Mouse (Mus musculus) myocyte (in vitro differentiated cells): Measurements from ENCODE around the gene Mup5. TPM values are rescaled to one million over a fixed set of nuclear protein-coding genes. Genes with fewer than 3 reads are reported as not detected.

Experiments
- H3K27me3 ChIP-seq: one replicate; pipeline ENCODE4 v1.6.1; 2011; ENCODE audit not compliant: control insufficient read depth, insufficient read depth, insufficient read length
- H3K36me3 ChIP-seq: one replicate; pipeline ENCODE4 v1.6.1; 2011; ENCODE audit not compliant: control insufficient read depth, insufficient read depth
- H3K4me2 ChIP-seq: one replicate; pipeline ENCODE4 v1.6.1; 2011; ENCODE audit warnings: low read depth, control low read depth
- H3K4me3 ChIP-seq: one replicate; pipeline ENCODE4 v1.5.1; 2011; ENCODE audit warnings: mild to moderate bottlenecking, control low read depth, moderate library complexity
- H3K79me2 ChIP-seq: one replicate; pipeline ENCODE4 v1.6.1; 2011; ENCODE audit not compliant: control insufficient read depth, insufficient read depth
- H3ac ChIP-seq: one replicate; pipeline ENCODE4 v1.6.1; 2011; ENCODE audit not compliant: control insufficient read depth, insufficient read length
- CEBPB ChIP-seq: IDR thresholded peaks from 2 replicates; pipeline ENCODE4 v1.6.1; 2011; ENCODE audit warnings: mild to moderate bottlenecking, moderate library complexity; ENCODE audit not compliant: poor library complexity, insufficient read depth, severe bottlenecking
- E2F4 ChIP-seq: IDR thresholded peaks from one replicate; pipeline ENCODE4 v1.6.1; 2011; ENCODE audit warnings: mild to moderate bottlenecking, control low read depth, moderate library complexity; ENCODE audit not compliant: insufficient read depth
- MAX ChIP-seq: IDR thresholded peaks from one replicate; pipeline ENCODE4 v1.6.1; 2011; ENCODE audit warnings: low read depth, mild to moderate bottlenecking, control low read depth
- MYOD1 ChIP-seq, 3 experiments: IDR thresholded peaks; one replicate each; pipeline ENCODE4 v1.6.1; 2011; ENCODE audit warnings: control low read depth in 2 of 3, low read depth in 2 of 3, mild to moderate bottlenecking in 2 of 3, moderate library complexity in 1 of 3; ENCODE audit not compliant: insufficient read length in 2 of 3, control insufficient read depth in 1 of 3
- MYOG ChIP-seq, 3 experiments: IDR thresholded peaks; one replicate each; pipeline ENCODE4 v1.6.1; 2011; ENCODE audit warnings: control low read depth in 2 of 3, low read depth in 2 of 3, mild to moderate bottlenecking in 2 of 3; ENCODE audit not compliant: insufficient read length in 2 of 3, control insufficient read depth in 1 of 3, insufficient read depth in 1 of 3
- POLR2A ChIP-seq: IDR thresholded peaks from one replicate; pipeline ENCODE4 v1.6.1; 2011; ENCODE audit warnings: low read depth, mild to moderate bottlenecking, control low read depth, moderate library complexity; ENCODE audit not compliant: insufficient read length
- POLR2AphosphoS2 ChIP-seq: IDR thresholded peaks from one replicate; pipeline ENCODE4 v1.6.1; 2011; ENCODE audit warnings: low read depth, control low read depth; ENCODE audit not compliant: insufficient read length
- REST ChIP-seq: IDR thresholded peaks from one replicate; pipeline ENCODE4 v1.6.1; 2011; ENCODE audit warnings: mild to moderate bottlenecking, control low read depth, moderate library complexity; ENCODE audit not compliant: insufficient read depth, insufficient read length
- SRF ChIP-seq: IDR thresholded peaks from one replicate; pipeline ENCODE4 v1.6.1; 2011; ENCODE audit warnings: low read depth; ENCODE audit not compliant: control insufficient read depth, insufficient read length
- TCF12 ChIP-seq: IDR thresholded peaks from one replicate; pipeline ENCODE4 v1.6.1; 2011; ENCODE audit warnings: mild to moderate bottlenecking, control low read depth; ENCODE audit not compliant: poor library complexity, insufficient read depth, severe bottlenecking
- TCF3 ChIP-seq: IDR thresholded peaks from one replicate; pipeline ENCODE4 v1.6.1; 2011; ENCODE audit warnings: low read depth, control low read depth; ENCODE audit not compliant: insufficient read length
- USF1 ChIP-seq: IDR thresholded peaks from one replicate; pipeline ENCODE4 v1.6.1; 2011; ENCODE audit warnings: low read depth, mild to moderate bottlenecking, control low read depth, moderate library complexity
- polyA plus RNA-seq: library from polyadenylated mRNA; unstranded; fragments of >200 nt; fragmentation: generic; extraction: Trizol; gene quantifications from one replicate; pipeline ENCODE4 v1.2.1, GENCODE M21; 2012; ENCODE audit warnings: missing spikeins

Gene Mup5
- not detected for polyA plus RNA-seq

GRCm38 (mm10) chr4:61834952-61835708, at the start of gene Mup5:
Mup5 (minus strand) TSS chr4:61835233.
- no peak within 1 kb of the TSS for H3K4me3 ChIP-seq
- H3ac ChIP-seq, result no peak within 1 kb of the TSS
- no peaks in the 10 kb centered on the region for H3K36me3 ChIP-seq
- H3K79me2 ChIP-seq, result no peaks in the 10 kb centered on the region
- no peak within 1 kb of the TSS for H3K4me2 ChIP-seq
- no peaks in the 10 kb centered on the region for H3K27me3 ChIP-seq
- no peak for TF ChIP-seq POLR2A
- no peak for TF ChIP-seq MYOD1 (IDR thresholded peaks at IDR 0.05; ENCODE audit: control insufficient read depth in 1 of 3, insufficient read length in 2 of 3, low read depth in 2 of 3)
- TF ChIP-seq MYOG (IDR thresholded peaks at IDR 0.05; ENCODE audit: control insufficient read depth in 1 of 3, insufficient read depth in 1 of 3, insufficient read length in 2 of 3, low read depth in 2 of 3), result no peak
- no peak for TF ChIP-seq TCF12
- no peak for TF ChIP-seq MAX
- no peak for TF ChIP-seq REST
- no peak for TF ChIP-seq TCF3
- TF ChIP-seq POLR2AphosphoS2, result no peak
- no peak for TF ChIP-seq SRF
- TF ChIP-seq CEBPB, result no peak
- no peak for TF ChIP-seq E2F4
- no peak for TF ChIP-seq USF1

- H3K4me2 ChIP-seq, result no peak overlapping the region
- H3K4me3 ChIP-seq, result no peak overlapping the region
- no peaks in the 10 kb centered on the region for H3K27me3 ChIP-seq
- no peaks in the 10 kb centered on the region for H3K79me2 ChIP-seq
- H3K36me3 ChIP-seq, result no peaks in the 10 kb centered on the region
- H3ac ChIP-seq, result no peak overlapping the region
- TF ChIP-seq USF1 (no peak), REST (no peak), POLR2AphosphoS2 (no peak), MAX (no peak), SRF (no peak), MYOD1 (IDR thresholded peaks at IDR 0.05; ENCODE audit: control insufficient read depth in 1 of 3, insufficient read length in 2 of 3, low read depth in 2 of 3) (no peak), TCF3 (no peak), POLR2A (no peak), TCF12 (no peak), E2F4 (no peak), MYOG (IDR thresholded peaks at IDR 0.05; ENCODE audit: control insufficient read depth in 1 of 3, insufficient read depth in 1 of 3, insufficient read length in 2 of 3, low read depth in 2 of 3) (no peak), CEBPB (no peak)
Measured at GRCm38 (mm10) chr4:61858160-61858559, 23.1 kb upstream of the Mup5 start.

GRCm38 (mm10) chr4:61855831-61856698, 21.0 kb upstream of the Mup5 start:
- H3K4me3 ChIP-seq, result no peak overlapping the region
- no peaks in the 10 kb centered on the region for H3K27me3 ChIP-seq
- H3K79me2 ChIP-seq, result no peaks in the 10 kb centered on the region
- no peaks in the 10 kb centered on the region for H3K36me3 ChIP-seq
- TF ChIP-seq MYOG (IDR thresholded peaks at IDR 0.05; ENCODE audit: control insufficient read depth in 1 of 3, insufficient read depth in 1 of 3, insufficient read length in 2 of 3, low read depth in 2 of 3) (no peak), MAX (no peak), TCF3 (no peak), TCF12 (no peak), USF1 (no peak), POLR2AphosphoS2 (no peak), CEBPB (no peak), MYOD1 (IDR thresholded peaks at IDR 0.05; ENCODE audit: control insufficient read depth in 1 of 3, insufficient read length in 2 of 3, low read depth in 2 of 3) (no peak)
- H3K4me2 ChIP-seq, result no peak overlapping the region
- H3ac ChIP-seq, result no peak overlapping the region

- TF ChIP-seq TCF12, result no peak
- TF ChIP-seq CEBPB, result no peak
- no peak for TF ChIP-seq REST
- TF ChIP-seq POLR2A, result no peak
- no peak for TF ChIP-seq E2F4
- TF ChIP-seq TCF3, result no peak
- TF ChIP-seq MYOG (IDR thresholded peaks at IDR 0.05; ENCODE audit: control insufficient read depth in 1 of 3, insufficient read depth in 1 of 3, insufficient read length in 2 of 3, low read depth in 2 of 3), result no peak
- TF ChIP-seq SRF, result no peak
- TF ChIP-seq USF1, result no peak
- no peak for TF ChIP-seq MYOD1 (IDR thresholded peaks at IDR 0.05; ENCODE audit: control insufficient read depth in 1 of 3, insufficient read length in 2 of 3, low read depth in 2 of 3)
- TF ChIP-seq POLR2AphosphoS2, result no peak
- no peak for TF ChIP-seq MAX
- Histone ChIP-seq H3K4me3 (no peak overlapping the region), H3K27me3 (no peaks in the 10 kb centered on the region), H3K4me2 (no peak overlapping the region), H3ac (no peak overlapping the region), H3K36me3 (no peaks in the 10 kb centered on the region), H3K79me2 (no peaks in the 10 kb centered on the region)
Measured at GRCm38 (mm10) chr4:61855344-61855743, 20.3 kb upstream of the Mup5 start.
